Mouse (Mus musculus): ENCODE data around the gene Pde4b.

DNA sequence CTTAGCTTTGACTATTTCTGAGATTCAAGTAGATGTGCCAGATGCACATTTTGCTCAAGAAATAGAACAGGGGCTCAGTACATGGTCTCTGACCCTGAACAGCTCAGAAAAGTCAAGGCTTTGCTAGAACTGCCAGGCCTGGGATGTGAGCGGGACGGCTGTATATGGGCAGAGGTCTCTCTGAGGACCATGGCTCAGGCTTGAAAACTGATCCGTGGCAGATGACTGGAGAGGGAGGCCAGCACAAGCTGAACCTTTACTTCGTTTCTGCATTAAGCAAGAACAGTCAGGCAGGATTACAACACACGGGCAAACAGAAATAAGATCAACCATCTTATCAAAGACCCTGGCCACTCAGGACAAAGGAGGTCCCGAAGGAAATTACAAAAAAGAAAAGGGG is 422.7 kb downstream of the Pde4b start:
- TF ChIP-seq CTCF (conservative IDR thresholded peaks at IDR 0.05; ENCODE audit: insufficient read depth, insufficient read length, low read depth, low read length) (no peak), POLR2A (IDR thresholded peaks at IDR 0.05; ENCODE audit: low read depth, low read length) (no peak)

All from kidney, adult 2 months (tissue).